Mouse (Mus musculus) CD4-positive, CD25-positive, alpha-beta regulatory T cell, adult 4 months (primary cell): ENCODE results near the gene Lrrc8b. TPM values are rescaled to one million over a fixed set of nuclear protein-coding genes. Genes with fewer than 3 reads are reported as not detected.
A peak's percentile ranks its signal among the peaks of the same experiment; 100 is the strongest.

ENCODE experiments used
- ATAC-seq: one replicate; pipeline ENCODE4 v1.8.0; 2017
- polyA plus RNA-seq, 2 experiments: library from polyadenylated mRNA; unstranded; fragments of 100-300 nt; shearing (Covaris generic); gene quantifications; one replicate each; pipeline ENCODE4 v1.2.1; 2017

Lrrc8b gene
- polyA plus RNA-seq: 1 to 10 TPM; 1.3 to 1.6 TPM

DNA sequence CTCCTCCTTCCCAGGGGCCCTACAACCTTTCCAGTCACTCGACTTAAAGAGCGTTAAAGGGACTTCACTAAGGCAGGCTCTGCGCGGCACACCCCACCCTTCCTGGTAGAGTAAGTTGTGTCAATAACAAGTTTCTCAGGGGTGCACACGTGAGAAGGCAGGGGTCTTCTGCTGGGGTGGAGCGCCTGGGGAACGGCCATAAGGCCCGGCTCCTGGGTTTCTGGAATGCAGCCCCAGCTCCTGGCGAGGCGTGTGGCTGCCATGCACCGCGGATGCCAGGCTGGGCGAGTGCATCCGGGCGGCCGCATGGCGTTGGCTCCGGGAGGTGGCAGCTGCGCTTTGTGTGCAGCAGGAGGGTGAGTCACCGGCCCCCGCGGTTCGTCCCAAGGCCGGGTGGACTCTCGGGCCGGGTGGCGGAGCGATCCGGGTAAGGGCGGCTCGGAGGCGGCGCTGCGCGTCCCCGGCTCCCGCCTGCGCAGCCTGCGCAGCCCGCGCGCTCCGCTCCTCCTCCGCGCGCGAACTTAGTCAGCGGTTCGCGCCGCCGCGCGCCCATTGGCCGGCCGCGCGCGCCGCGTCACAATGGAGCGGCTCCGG lies at the start of gene Lrrc8b:
TSS of gene Lrrc8b (plus strand) at position 578 of the 594 bp plus-strand sequence.
- peak; percentile 91 for ATAC-seq

DNA sequence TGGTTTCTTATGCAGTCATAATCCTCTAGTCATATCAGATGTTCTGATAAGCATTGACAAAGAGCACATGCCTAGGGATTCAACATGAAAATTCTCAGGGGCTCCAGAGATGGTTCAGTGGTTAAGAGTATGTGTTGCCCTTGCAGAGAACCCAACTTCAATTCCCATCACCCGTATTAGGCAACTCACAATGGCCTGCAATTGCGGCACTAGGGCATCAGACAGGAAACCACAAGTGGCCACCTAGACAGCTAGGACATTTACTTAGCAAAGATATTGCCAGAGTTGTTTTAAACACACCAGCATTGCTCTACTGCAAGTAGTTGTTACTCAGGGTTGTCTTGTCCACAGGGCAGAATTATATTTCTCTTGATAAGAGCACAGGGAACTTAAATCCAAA lies 34.1 kb upstream of the Lrrc8b start:
- ATAC-seq: no peak

DNA sequence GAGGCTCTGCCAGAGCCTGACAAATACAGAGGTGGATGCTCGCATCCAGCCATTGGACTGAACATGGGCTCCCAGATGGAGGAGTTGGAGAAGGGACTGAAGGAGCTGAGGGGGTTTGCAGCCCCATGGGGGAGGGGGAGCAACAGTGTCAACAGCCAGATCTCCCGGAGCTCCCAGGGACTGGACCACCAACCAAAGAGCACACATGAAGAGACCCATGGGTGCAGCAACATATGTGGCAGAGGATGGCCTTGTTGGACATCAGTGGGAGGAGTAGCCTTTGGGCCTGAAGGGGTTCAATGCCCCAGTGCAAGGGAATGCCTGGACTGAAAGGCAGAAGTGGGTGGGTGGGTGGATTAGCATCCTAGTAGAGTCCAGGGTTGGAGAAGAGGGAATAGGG lies 25.2 kb upstream of the Lrrc8b start:
- no peak for ATAC-seq

DNA sequence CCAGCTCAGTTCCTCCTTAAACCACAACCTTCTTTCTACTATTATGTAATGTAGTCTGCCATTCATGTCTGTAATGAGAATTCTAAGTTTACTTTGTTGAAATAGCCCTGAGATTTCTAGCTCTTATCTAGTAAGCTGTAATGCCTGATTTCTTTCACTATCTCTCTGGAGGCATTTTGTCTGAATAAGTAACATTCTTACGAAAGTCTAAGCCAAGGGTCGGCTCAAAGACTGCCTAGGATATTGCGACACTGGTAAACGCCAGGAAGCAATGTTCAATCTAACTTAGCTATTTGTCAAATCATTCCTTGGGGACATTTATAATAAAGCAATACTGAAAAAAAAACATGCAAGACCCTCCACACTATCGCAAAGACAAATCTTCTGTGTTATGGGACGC lies 21.8 kb upstream of the Lrrc8b start:
- no peak for ATAC-seq

DNA sequence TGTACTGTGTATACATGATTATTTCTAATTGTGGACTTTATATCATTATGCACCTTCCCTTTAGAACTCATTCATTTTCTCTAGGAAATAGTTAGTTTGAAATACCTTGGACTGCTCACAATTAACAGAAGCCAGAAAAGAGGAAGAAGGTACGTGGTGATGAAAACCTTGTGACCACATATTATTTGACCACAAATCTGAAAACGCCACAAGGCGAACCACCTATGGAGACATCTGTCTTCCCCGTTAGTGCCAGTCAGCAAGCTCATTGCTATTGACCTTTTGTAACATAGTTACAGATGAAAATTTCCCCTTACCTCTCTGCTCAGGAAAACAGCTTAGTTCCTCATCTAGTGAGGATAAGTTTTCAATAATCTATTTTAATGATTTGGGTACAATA lies 20.4 kb upstream of the Lrrc8b start:
- ATAC-seq: no peak

DNA sequence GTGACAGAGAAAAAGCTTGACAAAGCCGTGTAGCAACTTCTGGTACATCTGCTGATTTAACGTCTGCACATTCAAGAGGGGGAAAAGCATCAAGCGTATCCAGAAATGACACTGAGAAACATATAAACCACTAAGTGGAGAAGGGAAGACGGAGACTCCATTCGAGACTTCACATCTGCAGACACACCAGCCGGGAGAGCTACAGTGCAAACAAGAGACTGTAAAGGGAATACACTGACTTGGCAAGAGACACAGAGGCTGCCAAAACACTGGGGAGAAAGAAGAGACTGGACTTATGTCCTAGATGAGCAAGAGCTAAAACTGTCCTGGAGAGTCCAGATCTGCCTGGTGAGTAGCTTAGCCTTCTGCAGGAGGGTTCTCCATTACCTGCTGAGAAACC lies 16.6 kb upstream of the Lrrc8b start:
- ATAC-seq: no peak

DNA sequence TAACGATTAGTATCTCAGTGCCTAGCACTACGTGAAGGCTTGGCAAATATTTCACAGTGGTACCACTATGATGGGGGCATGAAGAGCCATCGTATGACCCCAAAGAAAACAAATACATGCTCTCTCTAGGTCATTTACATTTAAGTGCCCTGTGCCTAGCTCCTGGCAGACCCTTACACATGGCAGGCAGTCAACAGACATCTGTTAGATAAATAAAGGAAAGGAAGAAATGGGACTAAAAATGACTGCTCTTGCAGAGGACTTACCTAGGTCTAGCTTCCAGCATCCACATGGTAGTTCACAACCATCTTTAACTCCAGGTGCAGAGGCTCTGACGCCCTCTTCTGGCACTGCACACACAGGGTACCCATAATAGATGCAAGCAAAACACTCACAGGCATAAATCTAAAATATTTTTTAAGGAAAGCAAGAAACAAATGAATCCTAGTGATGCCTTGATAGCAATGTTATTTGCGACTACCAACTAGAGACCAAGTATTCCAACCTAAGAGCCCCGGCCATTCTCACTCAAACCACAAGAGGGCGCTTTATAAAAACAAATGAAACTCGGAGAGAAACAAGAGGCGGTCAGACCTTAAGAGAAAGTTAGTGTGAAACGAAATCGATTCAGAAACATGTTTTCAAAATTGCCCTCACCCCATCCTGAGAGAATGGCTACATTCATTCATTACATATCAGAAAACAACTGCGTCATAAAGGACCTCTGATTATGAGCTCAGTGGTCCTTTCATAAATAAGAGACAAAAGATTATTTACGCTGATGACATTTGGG lies 15.7 kb upstream of the Lrrc8b start:
- ATAC-seq: peak; percentile 66

DNA sequence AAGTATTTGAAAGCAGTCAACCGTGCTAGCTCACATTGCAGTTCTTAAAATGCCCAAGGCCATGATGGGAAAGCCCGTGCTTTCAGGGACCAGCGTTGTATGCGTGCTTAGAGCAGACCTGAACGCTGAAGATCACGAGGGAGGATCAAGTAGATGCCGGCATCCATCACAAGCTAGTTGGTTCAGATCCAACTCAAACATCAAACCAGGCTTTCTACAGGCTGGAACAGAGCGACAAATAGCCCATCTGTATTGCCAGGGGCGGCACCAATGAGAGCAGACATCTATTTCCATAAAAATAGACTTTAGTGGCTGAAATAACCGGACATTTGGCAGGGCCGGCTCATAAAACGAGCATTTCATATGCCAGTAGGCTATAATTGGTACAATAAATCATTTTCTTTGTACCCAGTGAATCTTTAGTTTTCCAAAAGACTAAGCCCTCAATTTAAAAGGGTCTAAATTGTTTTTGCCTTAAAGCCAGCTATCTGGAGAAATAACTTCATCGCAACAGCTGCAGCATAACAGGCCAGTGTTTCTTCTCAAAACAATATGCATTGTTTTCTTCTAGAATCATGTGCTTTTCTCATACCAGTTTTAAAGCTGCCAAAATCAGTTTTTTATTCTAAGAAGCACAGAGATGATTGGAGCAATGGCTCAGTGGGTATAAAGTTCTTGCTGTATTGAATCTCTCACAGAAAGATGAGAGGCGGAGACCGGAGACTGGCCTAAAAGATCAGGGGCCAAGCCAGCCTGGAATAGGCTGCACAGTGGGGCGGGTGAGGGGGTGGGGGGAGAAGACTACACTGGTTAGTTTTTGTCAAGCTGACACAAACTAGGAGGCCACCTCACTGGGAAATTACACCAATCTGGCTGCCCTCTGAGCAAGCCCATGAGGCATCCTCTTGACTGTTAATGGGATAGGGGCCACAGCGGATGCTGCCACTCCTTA lies 14.9 kb upstream of the Lrrc8b start:
- no peak for ATAC-seq

DNA sequence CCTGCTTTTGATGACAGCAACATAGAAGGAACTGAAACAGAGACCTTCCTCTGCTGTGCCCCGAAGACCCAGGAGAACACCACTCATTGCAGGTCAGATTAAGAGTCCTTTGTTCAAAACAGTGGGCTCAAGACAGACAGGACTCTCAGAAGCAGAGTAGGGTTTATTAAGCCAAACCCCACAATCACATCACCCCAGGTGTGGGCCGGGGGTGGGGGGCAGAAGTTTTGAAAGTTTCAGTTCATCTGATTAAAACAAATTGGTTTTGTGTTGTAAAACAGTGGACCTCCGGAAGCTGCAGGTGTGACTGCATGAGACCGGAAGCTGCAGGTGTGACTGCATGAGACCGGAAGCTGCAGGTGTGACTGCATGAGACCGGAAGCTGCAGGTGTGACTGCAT lies 14.0 kb upstream of the Lrrc8b start:
- ATAC-seq: no peak

DNA sequence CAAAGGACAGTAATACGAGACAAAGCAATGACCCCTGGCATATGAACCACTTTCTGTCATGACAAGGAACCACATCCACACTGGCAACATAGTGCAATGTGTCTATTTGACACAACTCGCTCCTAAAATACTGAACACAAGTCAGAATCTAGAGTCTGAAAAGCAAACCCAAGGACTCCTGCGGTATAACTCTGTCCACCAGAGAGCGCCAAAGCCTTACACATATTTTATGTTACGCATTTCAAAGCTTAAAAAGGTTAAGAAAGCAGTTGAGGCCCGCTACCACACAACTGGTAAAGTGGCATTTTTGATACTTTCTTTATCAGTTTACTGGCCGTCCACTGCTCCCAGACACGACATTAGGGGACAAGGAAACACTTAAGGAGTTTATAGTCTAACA lies 10.6 kb upstream of the Lrrc8b start:
- ATAC-seq: peak; percentile 77

DNA sequence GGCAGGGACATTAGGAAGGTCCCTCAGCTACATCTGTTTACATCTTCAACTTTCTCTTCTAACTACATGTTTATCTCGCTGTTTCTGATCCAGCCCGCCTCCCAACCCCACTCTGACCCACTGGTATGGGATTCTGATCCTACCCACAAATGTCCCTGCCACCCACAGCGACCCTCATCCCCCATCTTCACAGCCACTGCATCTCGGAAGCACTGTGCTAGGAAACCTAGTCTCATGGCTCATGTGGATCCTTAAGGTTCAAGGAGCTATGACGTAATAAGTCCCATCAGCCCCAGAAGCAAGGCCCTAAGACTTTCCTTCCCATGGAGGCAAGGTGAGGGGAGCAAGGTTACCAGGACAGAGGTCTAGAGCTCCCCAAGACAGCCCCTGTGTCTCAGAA lies 7.9 kb upstream of the Lrrc8b start:
- ATAC-seq: no peak

DNA sequence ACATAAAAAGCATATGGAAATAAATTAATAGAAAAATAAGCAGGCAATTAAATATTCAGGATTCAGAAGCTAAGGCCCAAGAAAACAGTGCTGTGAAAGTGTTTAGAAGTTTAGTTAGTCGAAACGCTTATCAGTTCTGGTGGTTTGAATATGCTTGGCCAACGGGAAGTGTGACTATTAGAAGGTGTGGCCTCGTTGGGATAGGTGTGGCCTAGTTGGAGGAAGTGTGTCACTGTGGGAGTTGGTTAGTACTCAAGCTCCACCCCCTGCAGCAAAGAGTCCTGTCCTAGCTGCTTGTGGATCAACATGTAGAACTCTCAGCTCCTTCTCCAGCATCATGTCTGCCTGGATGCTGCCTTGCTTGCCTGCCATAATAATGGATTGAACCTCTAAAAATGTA lies 6.5 kb upstream of the Lrrc8b start:
- peak; percentile 79 for ATAC-seq

DNA sequence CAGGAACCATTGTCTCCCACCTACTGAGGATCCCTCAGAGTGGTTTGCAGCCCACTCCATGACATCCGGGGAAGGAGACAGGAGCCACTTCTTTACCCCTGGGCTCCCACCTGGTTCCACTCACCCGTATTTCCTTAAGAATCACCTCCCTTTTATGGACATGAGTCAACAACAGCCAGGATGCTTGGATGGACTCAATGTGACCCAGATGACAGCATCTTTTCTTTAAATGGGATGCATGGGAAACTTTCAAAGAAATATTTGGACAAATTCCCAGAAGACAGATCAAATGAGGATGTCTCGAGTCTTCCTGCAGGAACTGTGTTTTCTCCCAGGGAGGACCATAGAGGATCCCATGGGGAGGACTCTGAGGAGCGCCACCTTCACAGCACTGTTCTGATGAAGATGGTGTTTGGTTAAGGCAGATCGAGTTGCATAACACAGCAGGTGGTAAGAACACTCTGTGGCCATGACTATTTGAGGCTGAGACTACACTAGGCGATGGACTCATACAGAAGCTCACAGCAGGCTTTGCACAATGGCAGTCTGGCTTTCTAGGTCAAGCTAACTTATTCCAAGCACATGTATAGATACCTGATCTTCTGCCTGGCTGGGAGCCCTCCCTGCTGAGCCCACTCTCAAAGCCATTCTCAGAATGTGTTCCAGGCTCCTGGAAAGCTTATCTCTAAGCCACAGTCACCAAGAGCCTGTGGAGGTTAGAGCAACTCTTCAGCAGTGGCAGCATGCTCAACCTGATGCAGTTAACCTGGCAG lies 4.9 kb upstream of the Lrrc8b start:
- no peak for ATAC-seq

DNA sequence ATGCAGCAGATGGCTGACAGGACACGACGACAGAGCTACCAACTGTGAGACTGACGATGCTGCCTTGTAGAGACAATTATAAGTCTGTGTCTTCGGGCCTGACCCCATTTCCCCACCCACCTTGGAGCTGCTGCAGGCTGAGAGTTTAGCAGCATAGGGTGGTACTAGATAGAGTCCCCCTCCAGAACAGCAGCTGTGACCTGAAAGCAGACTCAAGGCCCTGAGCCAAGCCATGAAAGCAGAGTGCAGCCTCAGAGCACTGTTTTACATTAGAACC lies 4.3 kb upstream of the Lrrc8b start:
- ATAC-seq: no peak

DNA sequence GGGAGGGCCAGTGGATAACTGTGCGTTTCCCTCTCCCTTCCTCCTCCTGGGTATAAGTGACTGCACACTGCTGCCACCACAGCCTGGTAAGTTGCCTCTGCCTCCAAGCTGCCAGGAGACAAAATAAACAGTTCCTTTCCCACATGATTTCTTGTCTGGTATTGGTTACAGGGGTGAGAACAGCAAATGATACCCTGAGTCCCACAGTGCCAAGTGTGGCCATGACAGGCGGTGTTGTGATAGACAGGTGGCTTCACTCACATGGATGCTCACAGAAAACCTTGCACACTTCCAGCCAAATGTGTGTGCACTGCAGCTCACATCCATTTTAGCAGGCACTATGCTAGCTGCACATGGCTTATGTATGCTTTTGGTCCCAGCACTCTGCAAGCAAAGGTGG lies 3.8 kb upstream of the Lrrc8b start:
- no peak for ATAC-seq

DNA sequence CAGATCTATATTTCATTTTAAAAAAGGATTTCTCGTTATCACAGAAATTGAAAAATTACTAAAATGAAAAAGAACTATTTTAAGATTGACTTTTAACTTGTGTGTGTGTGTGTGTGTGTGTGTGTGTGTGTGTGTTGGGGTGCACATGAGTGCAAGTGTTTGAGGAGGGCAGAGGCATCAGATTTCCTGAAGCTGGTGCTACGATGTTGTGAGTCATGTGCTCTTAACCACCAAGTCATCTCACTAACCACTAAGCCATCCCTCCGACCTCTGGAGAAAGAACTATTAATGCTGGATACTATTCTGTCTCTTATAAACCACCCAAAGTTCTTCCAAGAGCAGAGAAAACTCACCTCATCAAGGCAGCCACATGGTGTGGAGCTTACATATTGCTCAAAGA lies 2.9 kb upstream of the Lrrc8b start:
- no peak for ATAC-seq

DNA sequence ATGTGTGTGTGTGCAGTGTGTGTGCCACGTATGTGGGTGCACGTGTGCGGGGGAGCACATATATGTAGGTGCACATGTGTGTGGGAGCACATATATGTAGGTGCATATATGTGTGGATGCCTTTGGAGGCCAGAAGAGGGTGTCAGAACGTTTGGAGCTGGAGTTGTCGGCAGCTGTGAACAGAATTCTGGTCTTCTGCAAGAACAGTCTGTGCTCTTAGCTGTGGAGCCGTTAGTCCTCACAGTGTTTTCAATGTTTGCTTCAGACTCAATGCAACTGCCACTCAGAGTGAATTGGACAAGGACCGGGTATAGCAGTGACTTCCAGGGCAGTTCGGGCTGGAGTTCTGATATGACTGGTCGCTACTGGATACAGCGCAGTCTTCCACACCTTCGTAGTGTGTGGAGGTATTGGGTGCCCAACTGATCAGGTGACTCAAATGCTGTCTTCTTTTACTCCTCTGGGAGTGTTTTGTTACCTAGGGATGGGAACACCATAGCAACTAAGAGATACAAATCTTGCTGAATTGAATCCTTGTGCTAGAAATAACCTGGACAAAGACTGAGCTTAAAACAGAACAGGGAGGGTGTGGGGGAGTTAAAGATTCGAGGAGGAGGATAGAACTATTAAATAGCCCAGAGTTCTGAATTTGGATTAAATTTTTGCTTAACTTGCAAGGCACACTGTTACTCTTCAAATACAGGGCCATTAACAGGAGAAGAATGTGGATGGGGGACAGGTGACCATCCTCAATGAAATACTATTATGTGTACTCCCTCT lies 1.0 kb upstream of the Lrrc8b start:
- no peak for ATAC-seq

DNA sequence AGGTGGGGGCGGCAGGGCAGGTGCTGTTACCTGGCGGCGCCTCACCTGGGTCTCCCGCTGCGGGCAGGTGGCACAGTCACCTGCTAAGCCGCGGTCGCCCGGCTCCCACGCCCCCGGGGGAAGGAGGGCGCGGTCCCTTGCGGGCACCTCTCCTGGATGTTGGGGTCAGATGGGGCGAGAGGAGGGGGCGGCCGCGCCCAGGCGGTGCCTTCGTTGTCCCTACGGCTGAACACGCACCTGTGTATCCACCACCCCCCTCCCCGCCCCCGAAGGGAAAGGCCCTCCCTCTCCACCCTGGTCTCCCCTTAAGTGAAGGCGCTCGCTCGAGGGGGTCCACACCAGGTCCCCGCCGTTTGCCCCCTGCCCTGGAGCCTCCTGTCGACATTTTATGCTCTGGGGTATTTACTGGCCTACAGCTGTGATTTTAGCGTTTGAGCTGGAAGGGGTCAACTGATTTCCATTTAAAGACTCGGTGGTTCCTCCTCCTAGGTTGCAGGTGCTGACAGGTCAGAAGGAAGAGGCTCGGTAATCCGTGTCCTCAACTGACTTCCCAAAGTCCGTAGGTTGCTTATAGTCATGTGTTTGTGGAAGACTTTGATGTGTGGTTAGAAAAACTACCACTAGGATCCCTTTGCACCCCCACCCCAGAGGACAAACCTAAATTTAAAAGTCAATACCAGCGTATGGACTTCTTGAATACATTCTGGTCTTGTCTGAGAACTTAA lies 538 bp downstream of the Lrrc8b start:
- peak; percentile 5 for ATAC-seq

DNA sequence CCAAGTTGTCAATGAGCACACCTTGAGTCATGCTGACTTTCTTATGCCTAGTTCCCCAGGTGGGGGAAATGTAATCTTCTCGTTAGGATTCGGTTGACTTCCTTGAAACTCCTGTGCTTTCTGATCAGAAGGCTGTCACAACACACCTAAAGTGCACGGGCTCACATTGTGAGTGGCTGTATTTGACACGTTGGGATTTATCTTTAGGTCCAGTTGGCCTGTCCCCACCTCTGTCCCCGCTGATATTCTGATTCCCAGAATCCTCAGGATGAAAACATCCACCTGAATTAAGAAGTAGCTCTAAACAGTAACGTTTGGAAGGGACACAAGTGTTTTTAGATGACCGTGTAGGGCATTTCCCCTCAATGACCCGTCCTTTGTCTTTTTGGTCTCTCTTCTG lies 1.6 kb downstream of the Lrrc8b start:
- no peak for ATAC-seq

DNA sequence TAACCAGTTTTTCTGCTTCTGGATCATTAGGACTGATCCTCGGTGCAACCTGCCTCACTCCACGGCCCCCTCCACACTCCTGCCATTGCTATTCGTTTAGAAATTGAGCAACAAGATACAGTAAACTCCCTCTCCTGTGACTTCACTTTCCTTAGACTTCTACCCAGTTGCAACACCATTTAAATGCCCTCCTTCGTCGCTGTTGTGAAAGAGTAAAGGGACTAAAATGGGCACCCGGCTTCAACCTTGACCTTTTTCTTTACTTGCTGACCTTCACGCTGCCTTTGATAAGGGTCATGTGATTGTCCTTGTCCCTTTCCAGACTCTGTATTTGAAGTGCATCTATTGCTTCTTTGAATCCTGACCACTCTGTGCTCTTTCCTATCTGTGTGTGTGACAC lies 2.8 kb downstream of the Lrrc8b start:
- ATAC-seq: no peak

DNA sequence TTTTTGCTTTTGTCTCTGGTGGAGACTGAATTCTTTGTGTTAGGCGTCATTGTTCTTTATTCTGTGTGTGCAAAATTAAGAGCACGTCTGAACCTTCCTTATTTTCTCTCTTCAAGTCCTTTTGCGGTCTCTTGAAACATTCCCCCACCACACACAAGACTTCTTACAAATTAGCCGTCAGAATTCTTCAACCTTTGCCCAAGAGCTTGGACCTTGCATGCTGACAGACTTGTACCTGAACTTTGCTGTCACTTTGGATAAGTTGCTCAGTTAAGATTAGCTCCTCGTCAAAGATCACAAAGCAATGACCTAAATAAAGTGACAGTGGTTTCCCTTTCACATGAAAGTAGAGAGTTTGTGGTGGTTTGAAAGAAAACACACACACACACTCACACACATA lies 3.3 kb downstream of the Lrrc8b start:
- ATAC-seq: no peak
